Mouse (Mus musculus) cerebellum, postnatal 4 days (tissue): ENCODE results near the gene Tbc1d20.
"Not testable (repeated sequence)": the region's sequence is repeated elsewhere in the genome, so short reads cannot be mapped to it uniquely, and the experiment has no call there.

Experiments used
- DNase-seq, 2 experiments: peaks; one replicate each; pipeline ENCODE4 v3.0.0; 2022; ENCODE audit warnings: low spot score in 2 of 2, mixed read lengths in 1 of 2

The Tbc1d20 gene

GRCm38 (mm10) chr2:152293727-152294475 lies at the start of gene Tbc1d20:
TSS of gene Tbc1d20 (plus strand) at chr2:152293828.
- DNase-seq = peak; percentile 74 to 88

GRCm38 (mm10) chr2:152247213-152247612 lies 46.4 kb upstream of the Tbc1d20 start:
- no peak for DNase-seq

- no peak for DNase-seq
Measured at GRCm38 (mm10) chr2:152250511-152250910, 43.1 kb upstream of the Tbc1d20 start.

GRCm38 (mm10) chr2:152259739-152260138 lies 33.9 kb upstream of the Tbc1d20 start:
- no peak for DNase-seq

GRCm38 (mm10) chr2:152273639-152274038 lies 20.0 kb upstream of the Tbc1d20 start:
- no peak for DNase-seq

GRCm38 (mm10) chr2:152281407-152281806 lies 12.2 kb upstream of the Tbc1d20 start:
- DNase-seq = no peak

- no peak for DNase-seq
Measured at GRCm38 (mm10) chr2:152287560-152287959, 6.1 kb upstream of the Tbc1d20 start.

GRCm38 (mm10) chr2:152288046-152288445 lies 5.6 kb upstream of the Tbc1d20 start:
- DNase-seq = no peak

- DNase-seq = not testable (repeated sequence)
Measured at GRCm38 (mm10) chr2:152289623-152290022, 4.0 kb upstream of the Tbc1d20 start.

GRCm38 (mm10) chr2:152292475-152292874 lies 1.2 kb upstream of the Tbc1d20 start:
- DNase-seq = no peak

- DNase-seq = no peak
Measured at GRCm38 (mm10) chr2:152293179-152293726, 375 bp upstream of the Tbc1d20 start.

GRCm38 (mm10) chr2:152294541-152294940 lies 913 bp downstream of the Tbc1d20 start:
- DNase-seq = no peak

- DNase-seq = no peak
Measured at GRCm38 (mm10) chr2:152302862-152303261, 9.2 kb downstream of the Tbc1d20 start.

GRCm38 (mm10) chr2:152303781-152304180 lies 10.2 kb downstream of the Tbc1d20 start:
- no peak for DNase-seq

- DNase-seq = no peak
Measured at GRCm38 (mm10) chr2:152305480-152305879, 11.9 kb downstream of the Tbc1d20 start.

- no peak for DNase-seq
Measured at GRCm38 (mm10) chr2:152307186-152307585, 13.6 kb downstream of the Tbc1d20 start.

GRCm38 (mm10) chr2:152312996-152313395 lies 19.4 kb downstream of the Tbc1d20 start:
- DNase-seq = no peak

- DNase-seq = no peak
Measured at GRCm38 (mm10) chr2:152313926-152314325, 20.3 kb downstream of the Tbc1d20 start.

GRCm38 (mm10) chr2:152317054-152317453 lies 23.4 kb downstream of the Tbc1d20 start:
- no peak for DNase-seq

GRCm38 (mm10) chr2:152321558-152321957 lies 27.9 kb downstream of the Tbc1d20 start:
- DNase-seq = no peak

- DNase-seq = no peak
Measured at GRCm38 (mm10) chr2:152322198-152322597, 28.6 kb downstream of the Tbc1d20 start.

GRCm38 (mm10) chr2:152323971-152324370 lies 30.3 kb downstream of the Tbc1d20 start:
- DNase-seq = no peak

- no peak for DNase-seq
Measured at GRCm38 (mm10) chr2:152324842-152325241, 31.2 kb downstream of the Tbc1d20 start.
